Mouse (Mus musculus) ovary, postnatal 14 days (tissue): Measurements from ENCODE around the gene Lrp10.
A peak's percentile ranks its signal among the peaks of the same experiment; 100 is the strongest.

Source experiments
- DNase-seq: peaks from one replicate; pipeline ENCODE4 v3.0.0; 2022; ENCODE audit warnings: low spot score

Gene Lrp10

GRCm38 (mm10) chr14:54475941-54476844 lies 12.3 kb downstream of the Lrp10 start, which contains the start of gene Rem2:
Gene Rem2 (plus strand): TSS chr14:54476100.
- peak; percentile 22 for DNase-seq

GRCm38 (mm10) chr14:54477172-54477909 lies 13.4 kb downstream of the Lrp10 start:
- DNase-seq, result no peak

DNA sequence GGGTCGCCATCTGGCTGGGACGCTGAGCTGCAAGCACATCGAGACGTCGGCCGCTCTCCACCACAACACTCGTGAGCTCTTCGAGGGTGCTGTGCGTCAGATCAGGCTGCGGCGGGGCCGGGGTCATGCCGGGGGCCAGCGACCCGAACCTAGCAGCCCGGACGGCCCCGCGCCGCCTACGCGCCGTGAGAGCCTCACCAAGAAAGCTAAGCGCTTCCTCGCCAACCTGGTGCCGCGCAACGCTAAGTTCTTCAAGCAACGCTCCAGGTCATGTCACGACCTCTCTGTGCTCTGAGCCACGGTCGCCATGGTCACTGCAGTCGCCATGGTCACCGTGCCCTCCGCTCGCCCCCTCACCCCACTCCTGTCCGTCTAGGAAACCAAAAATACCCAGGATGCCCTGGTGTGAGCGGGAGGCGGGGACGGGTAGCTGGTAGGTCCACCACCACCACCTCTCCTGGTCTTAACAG lies 15.5 kb downstream of the Lrp10 start:
- no peak for DNase-seq

DNA sequence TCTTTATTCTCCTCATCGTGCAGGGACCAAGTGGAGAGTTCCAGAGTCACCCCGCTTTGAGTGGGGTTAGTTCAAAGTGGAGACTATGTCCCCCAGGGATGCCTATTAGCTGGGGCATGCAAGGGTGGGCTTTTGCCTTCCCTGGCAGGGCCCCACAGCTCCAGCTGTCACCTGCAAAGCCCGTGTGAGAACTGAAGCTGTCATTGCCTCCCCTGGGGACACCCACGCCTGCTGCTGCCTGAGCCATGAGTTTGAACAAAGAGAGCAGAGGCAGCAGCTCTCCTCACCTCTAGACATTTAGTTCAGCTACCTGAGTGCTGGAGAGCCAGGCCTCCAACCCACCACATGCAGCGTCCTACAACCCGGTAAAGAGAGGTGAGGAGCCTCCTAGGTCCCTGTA lies 16.7 kb downstream of the Lrp10 start:
- no peak for DNase-seq

DNA sequence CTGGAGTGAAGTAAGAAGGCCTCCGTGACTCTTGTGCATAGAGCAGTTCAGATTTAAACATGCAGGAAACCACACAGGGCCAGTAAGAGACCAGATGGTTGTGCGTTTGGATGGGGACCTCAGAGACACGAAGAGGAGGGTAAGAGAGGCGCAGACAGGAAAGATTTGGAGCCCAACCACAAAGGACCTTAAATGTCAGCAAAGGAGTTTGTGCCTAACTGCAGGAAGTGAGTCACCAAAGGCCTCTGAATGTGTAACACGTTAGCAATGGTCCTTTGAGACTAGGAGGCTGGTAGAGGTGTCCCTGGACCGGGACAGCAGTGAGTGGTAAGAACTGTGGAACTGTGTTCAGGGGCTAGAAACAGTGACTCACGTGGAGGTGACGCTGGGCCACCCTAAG lies 17.5 kb downstream of the Lrp10 start:
- no peak for DNase-seq

DNA sequence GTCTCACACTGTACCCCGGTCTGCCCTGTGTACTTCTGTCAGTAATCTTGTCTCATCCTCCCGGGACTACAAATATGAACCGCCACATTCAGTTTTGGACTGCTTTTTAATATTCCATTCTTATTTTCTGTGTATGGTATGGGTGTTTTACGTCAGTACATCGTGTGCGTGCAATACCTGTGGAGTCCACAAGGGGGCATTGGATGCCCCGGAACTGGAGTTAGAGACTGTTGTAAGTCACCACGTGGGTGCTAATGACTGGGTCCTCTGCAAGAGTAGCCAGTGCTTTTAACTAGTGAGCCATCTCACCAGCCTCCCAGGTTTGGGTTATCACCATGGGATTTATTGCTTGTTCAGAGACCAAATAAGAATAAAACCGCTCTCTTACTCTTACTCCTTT lies 18.6 kb downstream of the Lrp10 start:
- DNase-seq, result no peak

DNA sequence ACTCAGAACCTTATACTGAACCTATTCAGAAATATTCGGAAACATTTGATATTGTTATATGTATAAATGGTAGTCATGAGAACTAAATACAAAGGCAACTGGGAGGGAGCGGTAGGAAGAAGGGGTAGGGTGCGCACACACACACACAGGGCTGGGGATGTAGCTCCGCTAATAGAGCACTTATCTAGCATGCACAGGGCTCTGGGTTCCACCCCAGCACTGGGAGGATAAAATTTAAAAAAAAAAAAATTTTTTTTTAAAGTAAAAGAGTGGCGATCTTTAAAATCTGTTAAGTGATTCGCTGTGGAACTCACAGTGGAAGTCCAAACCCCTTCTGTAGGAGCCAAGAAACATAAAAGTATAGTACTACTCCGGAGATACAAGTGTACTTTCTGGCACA lies 22.0 kb downstream of the Lrp10 start:
- no peak for DNase-seq

DNA sequence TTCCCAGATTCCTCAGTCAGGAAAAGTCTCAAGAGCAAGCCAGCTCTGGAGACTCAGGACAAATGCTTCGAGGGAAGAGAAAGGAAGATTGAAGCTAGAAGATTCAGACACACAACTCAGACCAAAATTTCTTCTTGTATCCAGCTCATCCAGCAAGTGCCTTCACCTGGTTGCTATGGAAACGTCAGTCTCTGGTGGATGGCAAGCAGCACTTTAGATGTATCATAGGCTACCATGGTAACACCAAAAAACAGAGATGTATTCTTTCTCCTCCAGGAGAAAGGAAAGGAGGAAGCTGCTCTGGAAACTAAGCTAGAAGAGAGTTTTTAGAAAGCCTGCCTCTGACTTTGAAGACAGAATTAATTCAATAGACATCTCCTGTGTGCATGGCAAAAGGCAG lies 23.8 kb downstream of the Lrp10 start:
- DNase-seq, result no peak

GRCm38 (mm10) chr14:54488350-54488749 lies 24.4 kb downstream of the Lrp10 start:
- no peak for DNase-seq

- DNase-seq, result no peak
Measured at GRCm38 (mm10) chr14:54492345-54493131, 28.6 kb downstream of the Lrp10 start.

DNA sequence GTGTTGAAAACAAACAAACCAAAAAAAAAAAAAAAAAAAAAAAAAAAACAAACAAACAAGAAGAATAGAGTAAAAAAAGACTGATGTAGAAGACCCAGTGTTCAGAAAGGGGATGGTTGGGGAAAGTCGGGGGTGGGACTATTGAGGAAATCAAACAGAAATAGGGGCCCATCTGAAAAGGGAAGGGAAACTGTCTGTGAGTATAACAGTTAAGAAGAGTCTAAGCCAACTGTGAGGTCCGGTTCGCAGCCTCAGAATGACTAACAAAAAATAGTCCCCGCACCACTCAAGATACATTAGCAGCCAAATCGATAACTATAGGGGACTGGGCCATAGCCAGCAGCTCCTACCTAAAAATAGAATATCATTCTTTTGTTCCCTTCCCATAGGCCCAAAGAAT lies 29.3 kb downstream of the Lrp10 start:
- no peak for DNase-seq

DNA sequence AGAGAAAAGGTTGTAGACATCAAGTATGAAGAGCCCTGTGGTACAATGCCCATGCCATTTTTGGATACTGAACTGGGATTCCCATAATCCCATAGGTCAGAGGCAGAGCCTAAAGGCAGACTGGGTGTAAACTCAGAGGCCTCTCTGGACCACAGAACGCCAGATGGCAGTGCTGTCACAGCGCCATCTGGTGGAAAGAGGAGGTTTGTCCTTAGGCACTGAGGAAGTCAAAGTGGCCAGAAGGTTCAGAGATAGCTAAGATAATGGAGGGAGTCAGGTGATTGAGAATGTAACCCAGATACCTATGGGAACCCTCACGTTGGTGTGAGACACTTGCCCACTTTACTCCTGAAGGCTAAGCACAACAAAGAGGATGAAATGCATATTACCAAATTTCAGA lies 30.3 kb downstream of the Lrp10 start:
- DNase-seq, result peak; percentile 50

- DNase-seq, result no peak
Measured at GRCm38 (mm10) chr14:54496706-54497105, 32.8 kb downstream of the Lrp10 start.

DNA sequence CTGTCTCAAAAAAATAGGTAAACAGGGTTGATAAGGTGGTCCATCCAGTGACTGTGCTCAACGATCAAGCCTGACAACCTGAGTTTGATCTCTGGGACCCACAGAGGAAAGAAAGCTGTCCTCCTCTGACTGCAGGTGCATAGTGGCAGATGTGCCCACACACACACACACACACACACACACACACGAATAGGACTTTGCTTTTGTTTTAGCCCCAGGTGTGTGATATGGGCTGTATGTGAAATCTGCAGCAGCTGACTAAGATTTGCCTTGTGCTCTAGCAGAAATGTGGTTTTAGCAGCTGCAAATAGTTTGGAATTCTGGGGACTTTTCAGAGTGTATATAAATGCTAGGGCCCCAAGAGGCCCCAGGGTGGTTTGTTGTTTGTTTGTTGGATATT lies 35.4 kb downstream of the Lrp10 start:
- DNase-seq, result no peak

DNA sequence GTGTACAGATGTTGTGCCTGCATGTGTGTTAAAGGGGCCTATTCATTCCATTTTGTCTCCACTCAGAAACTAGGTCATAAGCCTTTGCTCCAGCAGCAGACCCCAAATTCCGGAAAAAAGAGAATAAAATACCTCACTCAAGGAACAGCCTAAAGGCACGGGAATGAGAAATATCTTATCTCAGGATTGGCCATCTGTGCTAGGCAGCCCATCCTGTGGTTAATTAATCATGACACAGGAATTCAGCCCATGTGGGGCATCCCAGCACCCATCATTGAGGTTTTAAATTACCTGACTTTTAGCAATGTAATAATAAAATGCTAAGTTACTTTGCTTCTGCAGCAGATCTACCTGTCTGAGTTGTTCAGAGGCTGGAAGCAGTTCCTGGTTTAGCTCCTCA lies 37.4 kb downstream of the Lrp10 start:
- no peak for DNase-seq

- no peak for DNase-seq
Measured at GRCm38 (mm10) chr14:54503092-54503491, 39.2 kb downstream of the Lrp10 start.

GRCm38 (mm10) chr14:54509774-54510173 lies 45.8 kb downstream of the Lrp10 start:
- DNase-seq, result no peak

DNA sequence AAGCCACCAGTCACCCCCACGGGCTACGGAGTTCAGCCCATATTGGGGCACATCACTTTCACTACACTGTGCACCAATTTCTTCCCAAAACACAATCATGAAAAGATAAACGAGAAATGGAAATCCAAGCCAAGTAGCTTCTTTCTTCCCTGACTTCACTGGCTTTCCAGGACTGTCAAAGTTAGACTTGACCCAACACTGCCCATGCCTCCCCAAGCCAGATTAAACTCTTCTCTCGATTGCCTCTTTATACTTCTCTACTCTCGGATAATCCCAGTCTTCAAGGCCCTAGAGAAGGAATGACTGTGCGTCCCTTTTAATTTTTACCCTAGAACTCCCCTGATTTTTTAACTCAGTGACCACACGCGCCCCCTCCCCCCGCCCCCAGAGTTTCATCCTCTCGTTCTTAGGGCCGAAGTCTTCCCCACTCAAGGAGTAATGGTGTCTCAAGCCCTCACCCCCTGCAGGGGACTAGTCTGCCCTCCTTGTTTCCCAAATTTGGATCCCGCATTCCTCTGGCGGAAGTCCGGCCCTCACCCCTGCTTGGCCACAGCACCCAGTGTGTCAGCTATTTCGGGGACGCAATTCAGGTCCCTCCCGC lies 52.9 kb downstream of the Lrp10 start:
- no peak for DNase-seq
